Mouse (Mus musculus): ENCODE results near the gene Ctnnbip1. TPM values are rescaled to one million over a fixed set of nuclear protein-coding genes. Genes with fewer than 3 reads are reported as not detected.

Ctnnbip1 gene
- total RNA-seq, 2 experiments from 2014 or later, result 35.3 to 35.9 TPM

- Histone ChIP-seq H3K27ac (no peak overlapping the region), H3K4me3 (no peak overlapping the region)
- no peak for TF ChIP-seq CTCF (IDR thresholded peaks at IDR 0.05)
- DNase-seq (ENCODE audit: extremely low spot score in 1 of 2, low spot score in 2 of 2), result no peak
- intact Hi-C loops (cut with DNase I), result no loop called here
Observed at GRCm38 (mm10) chr4:149597641-149598208, 79.7 kb downstream of the Ctnnbip1 start.

- TF ChIP-seq CTCF (IDR thresholded peaks at IDR 0.05), result no peak
- H3K27ac ChIP-seq, result no peak overlapping the region
- DNase-seq (ENCODE audit: extremely low spot score in 1 of 2, low spot score in 2 of 2), result no peak
- no peak overlapping the region for H3K4me3 ChIP-seq
- intact Hi-C loops (cut with DNase I), result no loop called here
Observed at GRCm38 (mm10) chr4:149599549-149599948, 81.5 kb downstream of the Ctnnbip1 start.

- intact Hi-C loops (cut with DNase I), result no loop called here
Observed at GRCm38 (mm10) chr4:149600130-149600529, 82.1 kb downstream of the Ctnnbip1 start.

GRCm38 (mm10) chr4:149601484-149601883, 83.4 kb downstream of the Ctnnbip1 start:
- Histone ChIP-seq H3K4me3 (no peak overlapping the region), H3K27ac (no peak overlapping the region)
- TF ChIP-seq CTCF (IDR thresholded peaks at IDR 0.05), result no peak
- DNase-seq (ENCODE audit: extremely low spot score in 1 of 2, low spot score in 2 of 2), result no peak
- intact Hi-C loops (cut with DNase I), result no loop called here

More at GRCm38 (mm10) chr4:149600130-149600529, 82.1 kb downstream of the Ctnnbip1 start:
- TF ChIP-seq CTCF (IDR thresholded peaks at IDR 0.05), result no peak
- no peak overlapping the region for H3K27ac ChIP-seq
- no peak for DNase-seq (ENCODE audit: extremely low spot score in 1 of 2, low spot score in 2 of 2)
- no peak overlapping the region for H3K4me3 ChIP-seq

- intact Hi-C loops (cut with DNase I), result no loop called here
- no peak for DNase-seq (ENCODE audit: extremely low spot score in 1 of 2, low spot score in 2 of 2)
- H3K27ac ChIP-seq, result no peak overlapping the region
- no peak overlapping the region for H3K4me3 ChIP-seq
- TF ChIP-seq CTCF (IDR thresholded peaks at IDR 0.05), result no peak
Observed at GRCm38 (mm10) chr4:149602236-149602635, 84.2 kb downstream of the Ctnnbip1 start.

- TF ChIP-seq CTCF (IDR thresholded peaks at IDR 0.05), result no peak; the same call in 1 of the 2 replicates
- H3K4me3 ChIP-seq, result no peak overlapping the region
- no peak for DNase-seq (ENCODE audit: extremely low spot score in 1 of 2, low spot score in 2 of 2)
- intact Hi-C loops (cut with DNase I), result no loop called here
- H3K27ac ChIP-seq, result no peak overlapping the region
Observed at GRCm38 (mm10) chr4:149603860-149604259, 85.8 kb downstream of the Ctnnbip1 start.

- peak; percentile 44 for TF ChIP-seq CTCF (IDR thresholded peaks at IDR 0.05)
- Histone ChIP-seq H3K4me3 (no peak overlapping the region), H3K27ac (no peak overlapping the region)
- intact Hi-C loops (cut with DNase I), result no loop called here
- no peak for DNase-seq (ENCODE audit: extremely low spot score in 1 of 2, low spot score in 2 of 2)
Observed at GRCm38 (mm10) chr4:149604518-149604917, 86.5 kb downstream of the Ctnnbip1 start.

GRCm38 (mm10) chr4:149606056-149606455, 88.0 kb downstream of the Ctnnbip1 start:
- DNase-seq (ENCODE audit: extremely low spot score in 1 of 2, low spot score in 2 of 2), result no peak
- intact Hi-C loops (cut with DNase I), result no loop called here
- Histone ChIP-seq H3K27ac (peak overlapping the region; percentile 44), H3K4me3 (no peak overlapping the region)
- no peak for TF ChIP-seq CTCF (IDR thresholded peaks at IDR 0.05)

GRCm38 (mm10) chr4:149606766-149607358, 88.8 kb downstream of the Ctnnbip1 start:
- no peak for DNase-seq (ENCODE audit: extremely low spot score in 1 of 2, low spot score in 2 of 2)
- intact Hi-C loops (cut with DNase I), result no loop called here
- H3K27ac ChIP-seq, result peak overlapping the region; percentile 36; the same call in 1 of the 2 replicates
- H3K4me3 ChIP-seq, result no peak overlapping the region
- no peak for TF ChIP-seq CTCF (IDR thresholded peaks at IDR 0.05)

GRCm38 (mm10) chr4:149607591-149608308, 89.7 kb downstream of the Ctnnbip1 start:
- no peak for TF ChIP-seq CTCF (IDR thresholded peaks at IDR 0.05)
- DNase-seq (ENCODE audit: extremely low spot score in 1 of 2, low spot score in 2 of 2), result no peak
- Histone ChIP-seq H3K27ac (peak overlapping the region; percentile 36; the same call in 1 of the 2 replicates), H3K4me3 (no peak overlapping the region)
- intact Hi-C loops (cut with DNase I), result no loop called here

GRCm38 (mm10) chr4:149608309-149608638, 90.2 kb downstream of the Ctnnbip1 start:
- intact Hi-C loops (cut with DNase I), result no loop called here
- Histone ChIP-seq H3K4me3 (no peak overlapping the region), H3K27ac (no peak overlapping the region)
- no peak for DNase-seq (ENCODE audit: extremely low spot score in 1 of 2, low spot score in 2 of 2)
- no peak for TF ChIP-seq CTCF (IDR thresholded peaks at IDR 0.05)

- peak; percentile 49 to 53 for DNase-seq (ENCODE audit: extremely low spot score in 1 of 2, low spot score in 2 of 2)
- TF ChIP-seq CTCF (IDR thresholded peaks at IDR 0.05), result no peak
- H3K4me3 ChIP-seq, result no peak overlapping the region
- intact Hi-C loops (cut with DNase I), result no loop called here
- no peak overlapping the region for H3K27ac ChIP-seq
Observed at GRCm38 (mm10) chr4:149609256-149610025, 91.4 kb downstream of the Ctnnbip1 start.

Measured in left cerebral cortex, adult 2 months (tissue).